Mouse (Mus musculus) right cerebral cortex, postnatal 14 days (tissue): Measurements from ENCODE around the gene Cmtm6.

ENCODE experiments used
- DNase-seq: peaks from one replicate; pipeline ENCODE4 v3.0.0; 2022

Cmtm6 gene

DNA sequence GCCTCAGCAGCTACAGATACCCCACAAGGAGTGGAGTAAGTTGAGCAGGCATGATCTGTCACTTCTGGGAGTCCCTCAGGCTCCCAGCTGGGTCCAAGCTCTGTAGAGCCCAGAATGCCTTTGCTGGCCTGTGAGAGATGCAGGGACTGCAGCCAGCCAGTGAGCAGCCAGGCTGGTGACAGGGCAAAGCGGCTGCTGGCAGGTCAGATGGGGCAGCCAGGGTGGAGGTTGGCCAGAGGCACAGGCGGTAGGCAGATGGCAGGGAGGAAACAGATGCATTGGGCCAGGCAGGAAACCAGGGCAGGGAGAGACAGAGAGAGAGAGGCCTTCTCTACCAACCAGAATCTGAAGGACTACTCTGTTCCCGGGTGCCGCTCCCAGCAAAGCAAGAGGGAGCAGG lies 44.4 kb downstream of the Cmtm6 start:
- peak; percentile 33 for DNase-seq

DNA sequence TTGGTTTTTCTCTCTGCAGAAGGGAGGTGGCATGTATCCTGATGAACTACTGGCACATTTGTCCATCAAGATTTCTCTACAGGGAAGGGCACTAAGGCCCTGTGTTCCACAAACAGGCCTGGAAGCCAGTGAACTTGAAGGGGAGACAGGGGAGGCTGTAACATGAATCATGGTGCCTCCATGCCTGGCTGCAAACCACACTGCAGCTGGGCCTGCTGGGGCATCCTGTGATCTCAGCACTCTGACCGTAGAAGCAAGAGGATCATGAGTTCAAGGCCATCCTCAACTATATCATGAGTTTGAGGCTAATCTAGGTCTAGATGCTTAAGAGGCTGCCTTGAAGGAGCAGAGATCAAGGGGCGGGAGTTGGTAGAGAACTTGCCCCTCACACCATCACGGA lies 45.4 kb downstream of the Cmtm6 start:
- DNase-seq = no peak

DNA sequence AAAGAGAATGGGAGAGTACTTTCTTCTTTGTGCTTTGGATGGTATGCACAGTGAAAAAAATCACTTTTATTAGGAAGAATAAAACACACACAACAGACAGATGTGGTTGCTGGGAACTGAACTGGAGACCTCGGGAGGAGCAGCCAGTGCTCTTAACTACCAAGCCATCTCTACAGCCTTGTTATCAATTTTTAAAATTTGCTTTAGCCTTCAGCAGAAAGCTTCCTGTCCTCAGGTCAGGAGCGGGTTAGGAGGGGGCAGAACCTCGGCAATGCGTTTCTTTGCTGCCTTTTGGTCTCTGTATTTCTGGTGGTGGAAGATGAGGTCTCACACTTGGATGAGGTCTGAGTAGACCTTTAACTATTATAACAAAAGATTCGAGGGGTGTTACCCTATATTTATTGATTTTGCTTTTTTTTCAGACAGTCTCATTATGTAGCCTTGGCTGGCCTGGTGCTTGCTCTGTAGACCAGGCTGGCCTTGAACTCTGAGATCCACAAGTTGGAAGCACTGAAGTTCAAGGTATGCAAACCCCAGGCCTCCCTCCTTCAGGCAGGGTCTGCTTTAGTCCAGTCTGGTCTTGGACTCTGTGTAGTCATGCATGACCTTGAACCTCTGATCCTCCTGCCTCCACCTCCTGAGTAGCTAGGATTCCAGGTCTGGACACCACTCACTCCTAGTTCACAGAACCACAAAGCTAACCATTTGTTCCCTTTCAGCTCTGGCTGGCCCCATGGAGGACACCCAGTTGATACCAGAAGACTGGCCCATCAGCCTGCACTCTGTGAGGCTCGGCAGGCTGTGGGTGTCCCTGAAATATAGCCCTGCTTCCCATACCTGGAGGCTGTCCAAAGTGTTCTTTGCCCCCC lies 46.5 kb downstream of the Cmtm6 start:
- DNase-seq = no peak

DNA sequence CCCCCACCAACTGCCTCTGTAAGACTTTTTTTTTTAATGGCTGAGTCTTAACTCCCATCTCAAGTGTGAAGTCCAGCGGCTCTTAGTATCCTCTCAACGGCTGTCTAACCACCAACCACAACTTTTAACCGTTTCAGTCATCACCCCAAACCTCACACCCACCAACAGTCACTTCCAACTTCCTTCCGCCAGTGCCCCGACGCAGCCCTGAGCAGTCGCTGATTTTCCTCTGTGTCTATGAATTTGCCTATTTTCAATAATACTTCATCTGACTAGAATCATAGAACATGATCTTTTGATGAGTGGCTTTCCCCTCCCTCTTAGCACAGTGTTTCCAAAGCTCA lies 47.1 kb downstream of the Cmtm6 start:
- DNase-seq = no peak

DNA sequence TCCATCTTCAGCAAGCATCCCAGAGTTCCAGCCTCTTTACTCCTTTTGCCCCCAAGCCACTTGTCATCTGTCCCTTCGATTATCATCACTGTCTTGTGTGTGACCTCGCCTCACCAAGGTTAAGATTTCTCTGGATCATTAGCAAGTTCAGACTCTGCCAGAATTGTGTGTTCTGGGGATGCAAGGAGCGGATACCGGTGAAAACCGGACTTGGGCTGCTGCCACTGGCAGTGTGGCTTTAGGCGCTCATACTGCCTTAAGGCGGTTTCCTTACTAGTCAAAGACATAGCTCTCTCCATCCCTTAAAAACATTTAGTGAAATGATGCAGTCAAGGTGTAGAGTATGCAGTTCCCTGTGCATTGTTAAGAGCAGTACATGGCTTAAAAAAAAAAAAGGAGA lies 48.0 kb downstream of the Cmtm6 start:
- no peak for DNase-seq

DNA sequence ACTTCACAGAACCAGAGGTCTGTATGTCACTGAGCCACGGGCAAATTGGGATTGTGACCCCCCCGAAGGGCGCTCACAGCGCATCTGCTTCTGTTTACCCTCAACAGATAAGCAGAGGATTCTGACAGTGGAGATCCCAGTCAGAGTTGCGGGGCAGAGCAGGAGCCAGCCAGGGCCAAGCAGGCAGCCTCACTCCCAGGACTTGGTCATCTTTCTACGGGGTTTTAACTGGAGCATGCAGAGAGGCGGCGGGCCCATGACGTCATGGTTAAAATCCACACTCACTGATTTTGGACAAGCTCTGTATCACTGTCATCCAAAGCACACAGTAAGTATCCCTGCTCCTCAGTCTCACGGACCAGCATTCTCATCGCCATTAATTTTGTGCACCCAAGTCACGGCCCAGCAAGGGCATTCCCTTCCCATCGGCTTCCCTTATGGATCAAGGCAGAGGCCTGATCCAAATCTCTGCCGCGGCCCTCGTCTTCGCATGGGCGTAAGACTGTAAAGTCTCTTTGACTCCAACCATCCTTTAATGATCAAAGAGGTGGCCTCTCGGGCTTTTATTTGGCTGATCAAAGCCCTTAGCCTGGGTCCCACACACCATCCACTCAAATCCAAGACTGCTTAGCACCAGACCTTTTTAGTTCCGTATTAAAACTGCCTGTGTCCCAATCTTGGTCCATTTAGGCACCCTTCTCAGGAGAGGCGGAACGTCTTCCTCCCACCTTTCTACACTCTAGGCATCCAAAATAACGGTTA lies 49.2 kb downstream of the Cmtm6 start:
- DNase-seq = no peak

DNA sequence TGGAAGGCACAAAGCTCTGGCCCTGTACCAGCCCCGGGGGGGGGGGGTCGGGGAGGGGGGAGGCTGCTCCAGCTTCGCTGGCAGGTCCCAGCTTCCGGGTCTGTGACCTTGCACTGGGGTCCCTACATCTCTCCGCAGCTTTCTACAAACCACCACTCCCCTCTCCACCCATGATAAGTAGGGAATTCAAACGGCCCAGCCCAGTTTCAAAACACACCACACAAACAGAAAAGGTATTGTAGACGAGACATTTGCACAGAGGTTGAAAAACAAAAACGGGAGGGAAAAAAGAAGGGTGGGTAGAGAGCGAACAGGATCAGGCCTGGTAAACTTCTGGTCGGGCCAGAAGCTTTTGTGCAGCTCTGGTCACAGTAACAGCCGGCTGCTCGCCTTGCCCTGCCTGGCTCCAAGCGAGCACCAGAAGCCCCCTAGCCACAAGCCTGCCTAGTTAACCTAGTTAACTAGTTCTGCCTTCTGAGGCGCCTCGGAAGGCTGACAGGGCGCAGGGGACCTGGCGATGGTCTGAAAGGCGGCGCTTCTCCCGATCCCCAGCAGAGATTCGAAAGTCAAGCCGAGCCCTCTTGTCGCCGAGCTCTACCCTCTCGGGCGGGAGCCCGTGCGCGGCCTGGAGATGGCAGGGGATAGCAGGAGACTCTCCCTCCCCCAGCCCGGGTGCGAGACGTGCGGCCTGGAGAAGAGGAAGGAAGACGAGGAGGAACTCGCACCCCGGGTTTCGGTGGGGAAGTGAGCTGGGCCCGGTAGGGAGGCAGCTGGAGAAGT lies 50.0 kb downstream of the Cmtm6 start:
- peak; percentile 56 for DNase-seq

DNA sequence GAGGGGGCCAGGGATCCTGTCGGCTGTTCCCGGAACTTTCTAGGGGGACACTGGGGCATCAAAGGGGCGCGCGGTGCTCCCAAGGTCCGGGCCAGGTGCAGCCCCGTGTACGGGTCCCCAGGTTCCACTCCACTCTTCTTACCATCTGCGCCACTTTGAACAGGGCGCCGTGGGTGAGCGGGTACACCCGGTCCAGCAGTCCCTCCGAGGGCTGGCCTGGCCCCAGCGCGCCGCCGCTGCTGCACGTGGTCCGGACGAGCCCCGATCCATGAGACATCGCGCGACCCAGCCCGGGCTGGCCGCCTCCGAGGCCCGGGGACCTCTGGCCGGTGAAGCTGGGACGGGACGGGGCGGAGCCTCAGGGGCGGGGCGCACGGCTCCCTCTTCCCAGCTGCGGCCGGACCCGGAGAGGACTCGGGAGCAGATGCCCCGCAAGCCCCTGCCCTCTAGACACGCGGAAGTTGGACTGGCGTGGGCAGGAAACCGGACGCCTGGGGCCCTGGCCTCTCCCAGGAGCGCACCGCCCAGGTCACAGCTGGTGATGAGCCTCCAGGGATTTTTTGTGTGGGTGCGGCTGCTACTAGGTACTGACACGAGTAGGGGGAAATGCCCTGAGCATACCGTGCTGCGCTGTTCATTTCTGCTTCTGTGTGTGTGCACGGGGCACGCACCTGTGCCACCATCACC lies 50.8 kb downstream of the Cmtm6 start, which contains the start of gene Cmtm7:
Gene Cmtm7 (minus strand): TSS at position 331 of the 687 bp plus-strand sequence.
- DNase-seq = peak; percentile 44

DNA sequence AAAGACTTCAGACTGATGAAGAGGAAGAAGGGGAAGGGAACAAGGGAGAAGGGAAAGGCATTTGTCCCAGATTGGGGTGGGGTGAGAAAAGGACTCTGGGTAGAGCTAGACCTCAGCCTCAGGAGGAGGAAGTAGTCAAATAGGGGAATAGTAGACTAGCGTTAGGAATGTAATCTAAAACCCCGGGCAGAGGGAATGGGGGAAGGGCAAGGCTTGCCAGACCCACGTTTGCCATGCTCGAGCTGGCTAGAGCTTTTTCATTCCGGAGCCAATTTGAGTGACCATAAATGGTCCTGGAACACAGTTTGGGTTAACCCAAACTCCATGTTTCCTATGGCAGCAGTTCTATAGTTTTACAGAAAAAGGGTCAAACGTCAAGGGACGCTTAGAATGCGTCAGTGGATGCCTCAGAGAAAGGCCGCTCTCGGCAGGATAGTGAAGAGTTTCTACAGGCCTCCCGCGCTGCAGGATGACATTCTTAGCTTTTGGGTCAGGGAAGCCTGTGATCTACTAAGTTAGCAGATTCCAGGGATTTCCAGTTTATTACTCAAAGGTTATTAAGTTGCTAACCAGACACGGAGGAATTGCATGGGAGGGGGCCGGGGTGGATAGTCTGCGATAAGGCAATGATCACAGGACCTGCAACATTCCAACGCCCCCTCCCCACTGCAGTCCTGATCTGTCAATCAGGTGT lies 54.7 kb downstream of the Cmtm6 start:
- DNase-seq = no peak

DNA sequence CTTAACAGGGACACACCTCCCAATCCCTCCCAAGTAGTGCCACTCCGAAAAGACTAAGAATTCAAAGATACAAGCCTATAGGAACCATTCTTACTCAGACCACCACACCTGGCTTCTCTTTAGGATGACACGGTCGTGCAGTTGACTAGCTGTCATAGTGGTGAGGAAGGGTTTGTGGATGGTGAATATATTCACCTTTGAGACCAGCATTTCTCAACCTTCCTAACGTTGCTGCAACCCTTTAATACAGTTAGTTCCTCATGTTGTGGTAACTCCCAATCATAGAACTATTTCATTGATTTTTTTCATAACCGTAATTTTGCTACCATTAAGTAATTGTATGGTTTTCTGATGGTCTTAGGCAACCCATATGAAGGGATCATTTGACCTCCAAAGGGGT lies 56.2 kb downstream of the Cmtm6 start:
- DNase-seq = no peak

DNA sequence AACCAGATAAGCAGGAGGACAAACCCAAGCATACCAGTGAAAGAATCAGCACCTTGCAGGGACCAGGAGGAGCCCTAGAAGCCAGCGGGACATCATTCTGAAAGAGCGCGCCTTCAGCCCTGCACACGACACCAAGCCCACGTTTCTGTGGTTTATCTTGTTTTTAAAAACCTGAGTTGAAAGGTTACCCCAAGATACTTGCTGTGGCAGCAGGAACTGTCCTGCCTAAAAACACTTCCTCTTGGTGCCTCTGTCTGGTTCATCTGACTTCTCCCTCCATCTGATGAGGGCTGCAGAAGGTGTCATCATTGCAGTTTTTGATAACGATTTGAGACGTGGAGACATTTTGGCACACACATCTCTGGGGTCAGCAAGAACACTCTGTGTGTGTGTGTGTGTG lies 56.8 kb downstream of the Cmtm6 start:
- no peak for DNase-seq

DNA sequence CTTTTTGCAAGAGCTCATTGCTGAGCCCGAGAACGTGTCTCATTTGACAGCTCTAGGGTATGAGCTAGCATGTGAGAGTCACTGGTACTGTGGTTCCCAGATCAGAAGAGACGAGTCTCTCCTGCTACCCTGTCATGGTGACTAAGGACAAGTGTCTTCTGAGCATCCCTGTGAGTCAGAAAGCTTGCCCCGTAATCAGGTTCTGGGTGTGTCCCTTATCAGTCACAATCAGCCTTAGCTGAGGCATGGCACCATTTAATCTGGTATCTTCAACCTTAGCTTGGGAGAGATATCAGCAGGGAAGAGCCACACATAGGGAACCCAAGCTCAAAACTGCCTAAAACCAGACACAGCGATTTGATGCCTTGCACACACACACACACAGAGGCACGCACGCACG lies 57.8 kb downstream of the Cmtm6 start:
- DNase-seq = no peak

DNA sequence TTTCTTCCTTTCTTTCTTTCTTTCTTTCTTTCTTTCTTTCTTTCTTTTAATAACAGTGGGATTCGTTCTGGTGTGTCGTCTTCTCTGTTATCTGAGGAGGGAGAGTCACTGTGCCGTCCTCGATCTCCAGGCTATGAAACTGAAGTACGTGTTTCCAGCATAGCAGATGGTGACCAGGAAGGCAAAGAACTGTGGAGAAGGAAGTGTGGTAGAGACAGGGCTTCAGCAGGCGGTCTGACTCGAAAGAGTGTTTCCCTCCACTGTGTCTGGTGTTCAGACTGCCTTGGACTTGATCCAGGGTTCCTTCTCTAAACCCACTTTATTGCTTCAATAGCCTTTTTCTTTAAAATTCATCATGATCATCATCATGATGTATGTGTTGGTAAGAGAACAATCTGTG lies 58.6 kb downstream of the Cmtm6 start:
- no peak for DNase-seq

DNA sequence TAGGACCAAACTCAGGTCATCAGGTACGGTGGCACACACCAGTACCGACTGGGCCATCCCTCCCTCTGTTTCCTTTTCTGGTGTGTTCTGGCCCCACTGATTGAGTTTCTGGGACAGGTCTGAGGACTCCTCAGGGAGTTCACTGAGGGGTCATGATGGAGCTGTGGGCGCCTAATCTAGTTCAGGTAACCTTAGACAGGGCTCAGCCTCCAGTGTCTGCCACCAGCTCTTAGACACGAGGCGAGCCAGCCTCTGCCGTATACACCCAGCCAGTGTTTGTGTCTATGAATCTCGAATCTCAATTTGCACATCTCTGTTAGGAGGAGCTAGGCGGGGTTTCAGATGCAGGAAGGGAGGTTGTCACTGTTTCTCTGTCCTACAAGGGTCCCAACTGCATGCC lies 59.1 kb downstream of the Cmtm6 start:
- no peak for DNase-seq

DNA sequence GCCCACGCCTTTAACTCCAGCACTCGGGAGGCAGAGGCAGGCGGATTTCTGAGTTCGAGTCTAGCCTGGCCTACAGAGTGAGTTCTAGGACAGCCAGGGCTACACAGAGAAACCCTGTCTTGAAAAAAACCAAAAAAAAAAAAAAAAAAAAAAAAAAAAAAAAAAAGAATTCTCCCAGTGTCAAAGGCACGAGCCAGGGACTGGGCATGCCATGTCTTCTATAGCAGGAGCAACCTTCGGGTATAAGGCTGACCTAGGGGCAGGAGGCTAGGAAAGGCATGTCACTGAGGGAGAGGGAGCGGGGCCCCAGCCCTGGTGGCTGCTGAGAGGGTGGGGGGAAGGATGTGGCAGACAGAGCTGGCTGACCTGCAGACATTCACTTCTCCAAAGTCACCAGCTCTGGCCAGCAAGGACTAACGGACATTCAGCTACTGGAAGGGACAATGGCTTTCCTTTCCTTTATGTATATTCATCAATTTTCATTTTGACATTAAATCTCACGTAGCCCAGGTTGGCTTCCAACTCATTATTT lies 62.9 kb downstream of the Cmtm6 start:
- no peak for DNase-seq

DNA sequence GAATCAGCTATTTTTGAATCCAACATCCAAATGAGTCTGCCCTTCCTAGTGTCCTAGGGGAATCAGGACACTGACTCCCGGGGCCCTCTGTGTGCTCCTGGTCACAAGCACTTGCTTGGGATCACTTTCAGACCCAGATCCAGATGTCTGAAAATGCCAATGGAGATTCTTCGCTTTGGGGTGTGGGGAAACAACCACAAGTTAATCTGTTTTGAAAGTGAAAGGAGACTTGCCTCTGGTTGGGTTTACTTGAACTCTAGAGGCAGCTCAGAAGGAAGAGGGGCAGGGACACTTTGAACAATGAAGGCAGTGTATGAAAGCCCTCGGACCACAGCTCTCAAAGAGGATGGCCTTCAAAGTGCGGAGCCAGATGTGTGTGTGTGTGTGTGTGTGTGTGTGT lies 63.6 kb downstream of the Cmtm6 start:
- DNase-seq = no peak

DNA sequence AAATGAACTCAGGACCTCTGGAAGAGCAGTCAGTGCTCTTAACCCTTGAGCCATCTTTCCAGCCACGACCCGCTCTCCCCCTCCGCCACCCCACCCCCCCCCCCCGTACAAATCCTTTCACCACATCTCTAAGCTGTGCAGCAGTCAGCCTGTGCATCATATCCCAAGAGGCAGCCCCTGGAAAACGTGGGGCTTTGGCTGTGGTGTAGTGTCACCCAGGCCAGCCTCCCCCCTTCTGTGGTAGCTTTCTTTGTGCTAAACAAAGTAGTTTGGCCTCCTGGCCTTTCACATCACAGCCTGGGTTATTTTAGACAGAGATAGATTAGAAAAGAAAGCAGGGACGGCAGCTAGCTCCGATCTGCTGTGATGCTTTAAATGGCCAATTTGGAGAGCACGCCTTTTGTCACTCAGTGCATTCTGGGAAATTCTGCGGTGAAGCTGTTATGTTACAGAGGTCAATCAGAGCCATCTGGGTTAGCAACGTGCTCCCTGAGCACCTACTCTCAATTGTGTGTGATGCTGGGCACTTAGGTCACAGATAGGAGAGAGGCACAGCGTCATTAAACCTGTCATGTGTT lies 65.6 kb downstream of the Cmtm6 start:
- DNase-seq = no peak

DNA sequence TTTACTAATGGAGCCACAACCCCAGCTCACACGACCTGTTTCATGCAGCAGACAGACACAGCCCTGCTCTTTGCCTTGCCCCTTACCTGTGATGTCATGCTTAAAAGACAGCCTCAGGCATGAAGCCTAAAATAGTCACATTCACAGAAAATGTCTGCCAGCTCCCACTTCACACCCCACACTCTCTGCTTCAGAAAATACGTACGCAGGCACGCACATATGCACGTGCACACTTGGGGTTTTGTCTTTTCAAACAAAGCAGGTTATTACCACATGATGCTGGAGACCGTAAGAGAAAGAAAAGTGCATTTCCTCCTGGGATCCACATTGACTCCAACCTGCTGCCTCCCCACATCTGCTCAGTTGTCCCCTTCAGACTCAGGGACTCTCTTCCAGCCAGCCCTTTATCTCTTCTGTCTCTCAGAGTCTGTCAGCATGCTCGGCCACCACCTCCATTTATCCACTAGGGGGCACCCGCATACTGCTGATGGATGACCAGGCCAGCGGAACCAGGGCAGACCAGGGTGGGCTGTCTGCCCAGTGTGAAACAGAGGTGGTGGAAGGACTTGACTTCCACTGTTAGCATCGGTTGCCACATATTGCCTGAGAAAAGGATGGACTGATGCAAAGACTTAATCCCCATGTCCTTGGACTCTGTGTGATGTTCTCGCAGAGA lies 66.6 kb downstream of the Cmtm6 start:
- DNase-seq = peak; percentile 83

DNA sequence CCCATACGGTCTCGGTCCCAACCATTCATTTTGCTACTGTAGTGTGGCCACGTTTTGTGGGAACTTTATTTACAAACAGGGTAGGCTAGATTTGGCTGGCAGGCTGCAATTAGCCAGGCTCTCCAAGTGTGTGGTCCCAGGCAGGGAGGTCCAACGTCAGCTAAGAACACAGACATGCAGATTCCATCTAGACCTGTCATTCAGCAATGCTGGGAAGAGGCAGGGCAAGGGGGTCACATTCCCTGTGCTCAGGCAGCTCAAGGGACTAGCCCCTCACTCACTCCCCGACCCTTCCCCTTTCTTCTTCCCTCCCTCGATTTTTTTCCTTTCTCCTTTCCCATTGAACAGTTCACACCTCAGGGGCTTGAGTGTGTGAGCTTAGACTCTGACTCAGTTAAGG lies 67.9 kb downstream of the Cmtm6 start:
- no peak for DNase-seq
